Mouse (Mus musculus) inflammation-experienced regulatory T-cells, adult 6 months (primary cell): ENCODE measurements around the gene Bcl11b. TPM values are rescaled to one million over a fixed set of nuclear protein-coding genes. Genes with fewer than 3 reads are reported as not detected.

Experiments
- ATAC-seq: one replicate; pipeline ENCODE4 v1.8.0; 2017
- polyA plus RNA-seq, 3 experiments: library from polyadenylated mRNA; unstranded; fragments of 100-300 nt; shearing (Covaris generic); gene quantifications; one replicate each; pipeline ENCODE4 v1.2.1; 2017

Bcl11b gene
- polyA plus RNA-seq, 3 experiments from 2014 or later, result 26.0 to 46.3 (median 40.8) TPM

DNA sequence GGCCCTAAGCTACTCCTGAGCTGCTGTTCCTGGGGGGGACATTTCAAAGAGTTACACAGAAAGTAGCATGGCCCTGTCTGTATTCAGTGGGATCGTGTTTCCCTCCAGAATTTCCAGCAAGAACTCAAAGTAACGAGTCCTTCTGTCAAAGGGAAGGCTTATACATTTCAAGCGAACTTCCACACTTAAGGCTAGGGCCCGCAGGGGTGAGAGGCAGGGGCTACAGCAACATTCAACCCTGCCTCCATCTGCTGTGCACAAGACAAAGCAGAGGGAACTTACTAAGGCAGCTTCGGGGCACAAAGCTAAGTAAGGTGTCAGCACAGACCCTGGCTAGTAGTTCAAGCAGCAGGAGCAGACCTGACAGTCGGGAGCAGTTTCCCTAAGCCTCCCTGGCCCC lies 115.8 kb downstream of the Bcl11b start:
- no peak for ATAC-seq

DNA sequence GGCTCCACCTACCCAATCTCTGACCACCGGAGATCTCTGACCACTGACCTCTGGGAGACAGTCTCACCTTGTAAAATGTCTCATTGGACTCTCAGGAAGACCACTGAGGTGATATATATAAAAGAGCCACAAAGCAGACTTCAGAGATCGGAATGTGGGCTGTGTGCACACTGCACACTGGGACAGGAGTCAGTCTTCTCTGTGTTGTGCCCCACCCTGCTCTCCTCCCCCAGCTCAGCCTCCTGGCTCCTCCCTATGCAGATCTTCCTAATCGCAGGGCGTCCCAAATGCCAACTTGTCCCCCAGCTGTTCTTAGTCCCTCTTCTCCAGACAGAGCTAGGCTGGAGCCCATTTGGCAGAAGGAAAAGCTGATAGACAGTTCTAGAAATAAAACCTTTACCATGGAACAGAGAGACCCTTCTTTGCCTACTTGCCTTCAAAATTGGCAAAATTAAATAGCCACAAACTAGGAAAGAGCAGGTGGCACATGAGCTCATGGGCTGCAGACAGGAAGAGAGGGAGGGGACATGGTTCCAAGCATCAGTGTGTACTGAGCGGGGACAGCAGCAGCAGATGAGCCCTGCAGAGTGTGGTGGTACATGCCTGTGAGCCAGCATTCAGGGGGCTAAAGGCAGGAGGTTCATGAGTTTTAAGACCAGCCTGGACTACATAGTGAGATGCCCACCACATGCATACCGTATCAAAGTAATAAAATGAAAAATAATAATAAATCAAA lies 118.9 kb downstream of the Bcl11b start:
- no peak for ATAC-seq

DNA sequence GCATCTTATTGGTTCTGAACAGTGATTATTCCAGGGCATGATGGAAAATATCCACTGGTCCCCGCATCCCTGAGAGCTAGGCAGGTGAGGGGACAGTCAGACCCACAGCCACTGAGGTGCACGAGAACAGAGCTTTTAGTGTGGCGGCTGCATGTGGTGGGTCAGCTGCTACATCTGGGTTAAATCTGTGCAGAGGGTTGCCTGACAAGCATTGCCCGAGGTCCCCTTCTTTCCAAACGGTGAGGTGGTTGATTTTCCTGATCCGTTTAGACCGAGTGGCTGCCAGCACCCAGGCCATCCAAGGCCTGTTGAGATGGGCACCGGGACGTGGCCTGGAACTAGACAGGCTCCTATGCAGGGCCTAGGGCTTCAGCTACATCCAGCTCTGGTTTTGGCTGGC lies 121.7 kb downstream of the Bcl11b start:
- no peak for ATAC-seq

DNA sequence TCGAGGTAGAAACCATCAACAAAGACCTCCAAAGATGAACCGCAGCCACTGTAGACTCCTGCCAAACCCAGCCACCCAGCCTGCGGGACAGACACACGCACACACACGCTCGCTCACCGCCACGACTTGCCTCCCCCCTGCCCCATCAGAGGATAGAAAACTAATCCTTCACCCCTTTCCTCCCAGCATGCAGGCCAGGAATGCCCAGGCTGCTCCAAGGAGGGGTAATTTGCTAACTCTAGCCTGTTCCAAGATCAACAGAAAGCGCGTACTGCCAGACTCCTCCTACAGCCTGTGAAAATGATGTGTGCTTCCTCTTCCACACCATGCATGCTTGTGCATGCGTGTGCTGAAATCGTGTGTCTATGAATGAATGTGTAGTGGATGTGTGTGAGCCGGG lies 122.7 kb downstream of the Bcl11b start:
- ATAC-seq, result no peak

DNA sequence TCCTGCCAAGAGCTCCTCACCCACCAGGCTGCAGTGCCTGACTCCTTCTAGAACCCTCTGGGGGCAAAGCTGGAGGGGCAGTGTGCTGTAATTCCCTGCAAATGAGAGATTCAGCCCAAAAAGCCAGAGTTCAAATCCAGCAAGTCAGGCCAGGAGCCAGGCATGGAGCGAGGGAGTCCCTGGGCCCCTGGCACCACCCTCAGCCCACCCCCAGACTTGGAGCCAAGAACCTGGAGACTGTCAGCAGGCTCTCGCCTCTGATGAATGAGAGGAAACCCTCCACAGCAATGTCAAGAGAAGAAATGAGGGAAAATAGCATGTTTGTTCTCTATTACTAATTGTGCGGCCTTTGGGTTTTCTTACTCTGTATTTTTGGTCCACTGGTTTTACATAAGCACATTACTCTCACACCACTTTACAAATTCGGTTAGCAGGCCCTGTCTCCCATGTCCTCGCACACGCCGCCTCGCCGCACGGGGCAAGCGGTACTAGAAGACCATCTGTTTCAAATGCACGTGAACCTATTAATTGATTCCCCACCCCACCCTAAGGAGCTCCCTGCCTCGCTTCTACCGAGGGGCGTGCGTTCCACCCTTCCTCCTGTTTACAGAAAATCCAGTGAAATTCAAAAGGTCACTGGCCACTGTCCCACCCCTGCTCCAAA lies 124.2 kb downstream of the Bcl11b start:
- ATAC-seq, result no peak

DNA sequence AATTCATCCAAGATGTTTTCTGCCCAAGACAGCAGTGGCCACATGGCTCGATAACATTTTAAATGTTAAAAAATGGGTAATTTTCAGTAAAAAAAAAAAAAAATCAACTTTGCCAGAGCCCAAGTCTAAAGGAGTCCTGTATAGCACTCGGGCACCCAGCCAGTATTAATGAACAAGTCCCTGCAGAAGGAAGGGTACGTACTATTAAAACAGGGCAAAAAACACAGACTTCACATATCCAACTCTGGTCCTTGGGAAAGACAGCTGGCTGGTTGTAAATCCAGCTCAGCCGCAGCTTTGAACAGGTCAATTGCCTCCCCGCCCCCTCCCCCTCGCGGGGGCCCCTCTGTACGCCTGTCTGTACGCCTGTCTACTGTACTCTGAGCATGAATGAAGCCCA lies 127.2 kb downstream of the Bcl11b start:
- ATAC-seq, result no peak

DNA sequence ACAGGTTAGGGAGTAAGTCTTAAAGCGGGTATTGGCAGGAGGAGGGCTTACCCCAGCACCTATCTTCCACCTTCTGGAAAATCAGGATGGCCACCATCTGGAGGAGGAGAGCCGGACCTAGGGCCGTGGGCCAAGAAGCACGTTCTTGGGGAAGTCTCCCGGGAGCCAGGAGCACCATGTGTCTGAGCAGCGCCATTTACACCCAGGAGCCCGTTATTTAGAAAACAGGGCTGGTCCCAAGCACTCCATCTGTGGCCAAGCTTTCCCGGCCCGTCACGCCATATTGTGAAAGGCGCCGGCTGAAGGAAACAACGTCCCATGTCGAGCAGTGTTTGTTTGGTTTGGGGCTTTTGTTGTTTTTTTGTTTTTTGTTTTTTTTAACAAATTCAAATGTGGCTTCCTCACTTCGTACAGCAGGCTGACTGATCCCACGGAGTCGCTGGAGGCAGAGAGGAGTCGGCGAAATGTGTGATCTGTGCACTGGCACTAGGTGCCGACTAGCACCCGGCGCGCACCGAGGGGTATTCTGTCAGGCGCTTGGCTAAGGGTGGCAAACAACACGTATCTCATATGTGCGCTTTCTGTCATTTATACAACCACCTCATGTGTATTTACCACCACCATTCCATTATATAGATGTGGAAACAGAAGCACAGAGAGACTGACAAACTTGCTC lies 128.8 kb downstream of the Bcl11b start:
- ATAC-seq, result no peak

DNA sequence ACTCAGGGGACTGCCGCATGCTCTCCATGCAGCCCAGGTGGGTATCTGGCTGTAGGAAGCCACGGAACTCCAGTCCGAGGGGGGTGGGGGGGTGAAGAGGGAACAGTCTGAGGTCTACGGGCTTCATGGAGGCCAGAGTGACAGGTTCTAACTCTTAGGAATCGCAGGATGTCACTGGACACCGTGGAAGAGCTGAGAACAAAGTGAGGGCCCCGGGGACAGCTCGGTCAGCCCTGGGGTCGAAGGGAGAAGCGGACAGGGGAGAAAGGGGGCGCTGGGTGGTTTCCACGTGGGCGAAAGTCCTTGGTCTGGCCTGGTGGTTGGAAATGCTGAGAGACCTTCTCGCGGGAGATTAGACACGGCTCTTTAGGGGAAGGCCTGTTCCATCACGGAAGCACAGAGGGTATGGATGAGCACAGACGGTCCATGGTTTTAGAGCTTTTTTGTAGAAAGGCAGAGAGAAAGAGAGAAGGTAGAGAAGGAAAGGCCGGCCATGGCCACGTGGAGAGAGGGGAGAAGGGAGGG lies 133.8 kb downstream of the Bcl11b start:
- no peak for ATAC-seq

DNA sequence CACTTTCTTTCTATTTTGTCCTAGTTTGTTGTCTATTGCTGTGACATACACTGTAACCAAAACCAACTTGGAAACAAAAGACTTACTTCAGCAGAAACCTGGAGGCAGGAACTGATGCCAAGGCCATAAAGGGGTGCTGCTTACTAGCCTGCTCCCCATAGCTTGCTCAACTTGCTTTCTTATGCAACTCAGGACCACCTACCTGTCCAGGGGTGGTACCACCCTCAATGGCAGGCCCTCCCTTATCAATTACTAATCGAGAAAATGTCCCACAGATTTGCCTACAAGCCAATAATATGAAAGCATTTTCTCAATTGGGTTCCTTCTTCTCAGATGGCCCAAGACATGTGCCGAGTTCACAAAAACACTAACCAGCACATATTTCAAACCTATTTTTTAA lies 135.1 kb downstream of the Bcl11b start:
- ATAC-seq, result no peak

Other genes with a start within 250 kb of the Bcl11b start
- 10 to 100 TPM; 27.7 to 33.1 (median 32.1) TPM for gene Setd3, start 175.7 kb upstream of the Bcl11b start, polyA plus RNA-seq
- 1 to 10 TPM; 3.9 to 6.3 (median 5.2) TPM for gene Ccnk, start 176.0 kb upstream of the Bcl11b start, polyA plus RNA-seq